Mouse (Mus musculus): ENCODE measurements at regions not wholly inside any gene's neighbourhood (a gene's known extent, or its start where the extent isn't known, plus 50 kb on each side); places are given as distances from the start of the nearest gene placed in this dataset.

DNA sequence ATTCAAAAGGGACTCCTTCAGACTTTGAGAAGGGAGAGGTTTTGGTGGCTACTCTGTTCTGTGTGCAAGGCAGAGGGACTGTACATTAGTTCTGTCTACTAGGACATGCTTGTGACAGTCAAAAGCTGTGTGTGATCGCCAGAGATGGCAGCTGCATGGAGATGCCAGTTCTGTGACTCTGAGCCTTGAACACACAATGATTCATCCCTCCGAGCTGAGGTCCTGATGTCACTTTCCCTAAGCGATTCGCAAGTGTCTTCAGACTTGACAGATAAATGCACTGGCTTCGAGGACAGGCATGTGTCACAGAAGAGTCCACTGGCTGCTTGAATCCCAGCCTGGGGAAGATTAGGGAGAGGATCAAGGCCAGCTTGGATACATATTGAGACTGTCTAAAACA lies 218.8 kb downstream of the Gadd45g start:
- no peaks in the 10 kb centered on the region for H3K4me1 ChIP-seq
- H3K9ac ChIP-seq, result no peak overlapping the region
- no peaks in the 10 kb centered on the region for H3K27me3 ChIP-seq (replicated peaks)
- H3K4me3 ChIP-seq, result no peak overlapping the region
- WGBS, result 87% methylated on average over 5 of the region's 5 CpGs
- no peak for ATAC-seq (replicated peaks)
- H3K36me3 ChIP-seq (replicated peaks), result no peaks in the 10 kb centered on the region
- H3K27ac ChIP-seq, result no peak overlapping the region
- H3K4me2 ChIP-seq, result no peak overlapping the region
- no peaks in the 10 kb centered on the region for H3K9me3 ChIP-seq

DNA sequence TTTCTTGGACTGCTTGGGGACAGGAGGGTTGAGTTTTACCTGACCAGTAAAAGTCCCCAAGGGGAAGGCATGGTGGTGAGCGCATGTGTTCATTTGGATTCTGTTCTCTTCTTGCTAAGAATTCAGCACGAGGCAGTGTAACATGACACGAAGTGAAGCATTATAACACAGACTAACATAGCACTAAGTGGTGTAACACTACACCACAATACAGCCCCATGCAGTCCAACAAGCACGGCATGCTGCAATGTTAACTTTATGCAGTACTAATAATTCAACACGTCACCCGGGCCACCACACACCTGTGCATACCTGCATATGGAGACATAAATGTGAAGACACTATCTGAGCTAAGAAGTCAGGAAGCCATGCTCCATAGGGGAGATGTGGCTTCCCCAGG lies 219.2 kb downstream of the Gadd45g start:
- Histone ChIP-seq H3K4me1 (no peaks in the 10 kb centered on the region), H3K27me3 (replicated peaks) (no peaks in the 10 kb centered on the region), H3K4me3 (no peak overlapping the region), H3K9ac (no peak overlapping the region), H3K9me3 (no peaks in the 10 kb centered on the region), H3K36me3 (replicated peaks) (no peaks in the 10 kb centered on the region), H3K27ac (no peak overlapping the region), H3K4me2 (no peak overlapping the region)
- 90% methylated on average over 6 of the region's 6 CpGs for WGBS
- ATAC-seq (replicated peaks), result no peak

- H3K9me3 ChIP-seq, result no peaks in the 10 kb centered on the region
- H3K4me2 ChIP-seq, result no peak overlapping the region
- no peak overlapping the region for H3K9ac ChIP-seq
- H3K4me3 ChIP-seq, result no peak overlapping the region
- H3K36me3 ChIP-seq (replicated peaks), result no peaks in the 10 kb centered on the region
- no peaks in the 10 kb centered on the region for H3K4me1 ChIP-seq
- H3K27me3 ChIP-seq (replicated peaks), result no peaks in the 10 kb centered on the region
- 68% methylated on average over 4 of the region's 4 CpGs for WGBS
- H3K27ac ChIP-seq, result no peak overlapping the region
- no peak for ATAC-seq (replicated peaks)
Measured at GRCm38 (mm10) chr13:52067048-52067447, 220.6 kb downstream of the Gadd45g start.

GRCm38 (mm10) chr13:52068886-52069439 lies 222.5 kb downstream of the Gadd45g start:
- Histone ChIP-seq H3K9me3 (no peaks in the 10 kb centered on the region), H3K9ac (no peak overlapping the region), H3K36me3 (replicated peaks) (no peaks in the 10 kb centered on the region), H3K27me3 (replicated peaks) (no peaks in the 10 kb centered on the region), H3K4me2 (no peak overlapping the region), H3K27ac (no peak overlapping the region), H3K4me1 (no peaks in the 10 kb centered on the region), H3K4me3 (no peak overlapping the region)
- WGBS, result 72% methylated on average over 6 of the region's 6 CpGs
- ATAC-seq (replicated peaks), result no peak

DNA sequence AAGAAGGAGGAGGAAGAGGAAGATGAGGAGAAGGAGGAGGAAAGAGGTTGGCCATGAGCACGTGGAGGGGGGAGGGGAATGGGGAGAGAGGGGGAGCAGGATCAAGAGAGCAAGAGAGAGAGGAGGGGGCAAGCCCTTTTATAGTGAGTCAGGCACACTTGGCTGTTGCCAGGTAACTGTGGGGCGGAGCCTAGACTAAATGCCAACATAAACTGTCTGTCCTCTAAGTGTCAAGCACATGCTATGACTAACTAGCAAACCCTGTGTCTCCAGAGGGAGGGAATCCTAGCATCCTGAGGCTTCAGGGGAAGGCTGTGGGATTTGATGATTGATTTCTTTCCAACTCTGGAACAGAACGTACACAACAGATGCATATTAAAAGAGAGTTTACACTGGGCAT lies 223.2 kb downstream of the Gadd45g start:
- 61% methylated on average over 3 of the region's 3 CpGs for WGBS

DNA sequence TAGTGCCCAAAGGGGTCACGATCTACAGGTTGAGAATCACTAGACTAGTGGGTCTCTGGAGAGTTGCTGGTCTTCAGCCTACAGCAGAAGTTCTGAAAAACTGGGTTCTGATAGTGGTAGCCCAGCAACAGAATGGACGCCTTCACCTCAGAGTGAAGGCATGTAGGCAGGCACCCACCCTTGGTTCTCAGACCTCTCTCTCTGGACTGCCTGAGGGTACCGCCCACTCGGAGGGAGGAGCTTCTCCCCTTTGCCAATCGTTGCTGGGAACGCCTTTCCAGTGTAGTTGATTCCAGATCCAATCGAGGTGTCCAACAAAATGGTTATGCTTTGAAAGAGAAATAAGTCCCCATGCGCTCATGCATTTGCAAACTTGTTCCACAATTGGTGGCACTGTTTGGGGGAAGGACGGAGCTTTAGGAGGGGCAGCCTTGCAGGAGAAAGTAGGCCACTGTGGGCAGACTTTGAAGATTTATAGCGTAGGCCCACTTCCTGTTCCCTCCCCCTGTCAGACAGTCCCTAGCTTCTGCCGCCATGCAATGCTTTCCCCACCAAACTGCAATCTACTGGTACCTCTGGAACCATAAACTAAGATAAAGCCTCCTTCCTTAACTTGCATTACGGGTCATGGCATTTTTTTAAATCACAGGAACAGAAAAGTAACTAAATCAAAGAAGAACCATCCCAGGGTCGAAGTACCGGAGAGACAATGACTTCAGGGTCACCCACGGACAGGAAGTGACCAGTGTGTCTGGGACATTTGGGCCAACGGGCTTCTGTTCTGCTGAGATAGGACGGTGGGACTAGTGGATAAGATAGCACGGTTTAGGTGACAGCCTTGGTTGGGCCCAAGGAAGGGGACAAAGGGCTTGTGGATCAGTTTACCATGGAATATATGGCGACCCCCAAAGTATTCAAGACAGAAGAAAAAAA lies 224.5 kb downstream of the Gadd45g start:
- Histone ChIP-seq H3K4me1 (no peaks in the 10 kb centered on the region), H3K4me2 (no peak overlapping the region), H3K36me3 (replicated peaks) (no peaks in the 10 kb centered on the region), H3K27ac (no peak overlapping the region), H3K9me3 (no peaks in the 10 kb centered on the region), H3K9ac (no peak overlapping the region), H3K27me3 (replicated peaks) (no peaks in the 10 kb centered on the region), H3K4me3 (no peak overlapping the region)
- ATAC-seq (replicated peaks), result no peak
- WGBS, result 89% methylated on average over 19 of the region's 19 CpGs

More for the DNA sequence above, 223.2 kb downstream of the Gadd45g start:
- no peak for ATAC-seq (replicated peaks)
- no peak overlapping the region for H3K4me3 ChIP-seq
- H3K4me1 ChIP-seq, result no peaks in the 10 kb centered on the region
- H3K4me2 ChIP-seq, result no peak overlapping the region
- H3K27me3 ChIP-seq (replicated peaks), result no peaks in the 10 kb centered on the region
- H3K27ac ChIP-seq, result no peak overlapping the region
- H3K9me3 ChIP-seq, result no peaks in the 10 kb centered on the region
- H3K9ac ChIP-seq, result no peak overlapping the region
- no peaks in the 10 kb centered on the region for H3K36me3 ChIP-seq (replicated peaks)

DNA sequence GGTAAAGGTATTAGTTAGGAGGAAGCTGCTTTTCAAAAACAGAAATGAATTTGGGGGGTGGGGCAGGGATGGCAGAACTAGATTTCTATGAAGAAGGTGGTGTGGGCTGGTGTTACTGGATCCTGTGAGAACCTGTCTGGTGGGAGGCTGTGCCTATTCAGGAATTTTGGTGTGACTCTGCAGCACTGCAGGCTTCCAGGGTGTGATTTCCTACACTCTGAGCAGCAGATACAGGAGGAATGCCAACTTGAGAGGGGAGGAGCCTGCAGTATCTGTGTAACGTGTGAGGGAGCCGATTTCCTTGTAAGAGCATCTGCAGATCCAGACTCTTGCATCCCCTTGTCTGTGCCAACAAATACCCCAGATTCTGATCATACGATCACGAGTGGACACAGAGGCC lies 231.1 kb downstream of the Gadd45g start:
- Histone ChIP-seq H3K27ac (no peak overlapping the region), H3K4me1 (no peaks in the 10 kb centered on the region), H3K9ac (no peak overlapping the region), H3K4me3 (no peak overlapping the region), H3K9me3 (no peaks in the 10 kb centered on the region), H3K36me3 (replicated peaks) (no peaks in the 10 kb centered on the region), H3K27me3 (replicated peaks) (no peaks in the 10 kb centered on the region), H3K4me2 (no peak overlapping the region)
- 80% methylated on average over 4 of the region's 4 CpGs for WGBS
- no peak for ATAC-seq (replicated peaks)

DNA sequence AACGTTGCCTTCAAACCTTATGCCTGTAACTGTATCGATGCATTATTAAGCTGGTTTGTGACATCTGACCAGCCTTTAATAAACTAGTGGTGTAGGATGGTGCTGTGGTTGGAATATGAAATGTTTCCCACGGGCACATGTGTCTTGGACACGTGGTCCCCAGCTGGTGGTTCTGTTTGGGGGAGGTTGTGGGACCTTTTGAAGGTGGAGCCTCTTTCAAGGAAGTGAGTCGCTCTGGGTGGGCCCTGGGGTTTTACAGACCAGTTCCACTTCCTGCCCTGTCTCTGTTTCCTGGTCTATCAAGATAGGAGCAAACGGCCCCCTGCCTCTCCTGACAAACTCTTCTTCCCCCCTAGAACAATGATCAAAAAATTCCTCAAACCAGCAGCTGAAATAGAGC lies 232.1 kb downstream of the Gadd45g start:
- Histone ChIP-seq H3K4me1 (no peaks in the 10 kb centered on the region), H3K27ac (no peak overlapping the region), H3K36me3 (replicated peaks) (no peaks in the 10 kb centered on the region), H3K4me3 (no peak overlapping the region), H3K9ac (no peak overlapping the region), H3K4me2 (no peak overlapping the region), H3K9me3 (no peaks in the 10 kb centered on the region), H3K27me3 (replicated peaks) (no peaks in the 10 kb centered on the region)
- WGBS, result 78% methylated on average over 6 of the region's 6 CpGs
- ATAC-seq (replicated peaks), result no peak

DNA sequence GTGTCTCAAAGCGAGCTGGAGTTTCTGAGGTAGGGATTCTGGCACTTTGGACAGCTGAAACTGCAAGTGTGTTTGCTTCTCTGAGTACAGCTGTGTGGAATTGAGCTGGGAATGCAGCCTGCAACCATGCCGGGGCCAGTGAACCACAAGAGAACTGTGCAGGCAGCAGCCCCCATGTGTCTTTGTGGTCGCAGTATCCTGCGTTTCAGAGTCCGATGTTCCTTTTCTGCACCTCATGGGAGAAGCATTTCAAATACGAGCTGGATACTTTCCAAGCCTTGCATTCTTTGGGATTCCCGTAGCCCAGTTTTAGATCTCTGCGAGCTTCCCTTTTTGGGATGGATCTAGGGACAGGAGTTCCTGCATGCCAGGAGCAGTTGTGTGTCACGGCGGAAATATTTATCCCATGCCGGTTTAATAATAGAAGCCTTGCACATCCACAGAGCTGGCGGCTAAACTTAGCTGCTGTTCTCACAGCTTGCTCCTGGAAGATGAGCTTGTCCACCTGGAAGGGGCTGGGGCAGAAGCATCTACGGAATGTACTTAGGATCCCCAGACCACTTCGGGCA lies 233.3 kb downstream of the Gadd45g start:
- 66% methylated on average over 14 of the region's 14 CpGs for WGBS
- H3K27ac ChIP-seq, result no peak overlapping the region
- no peak for ATAC-seq (replicated peaks)
- H3K27me3 ChIP-seq (replicated peaks), result no peaks in the 10 kb centered on the region
- no peaks in the 10 kb centered on the region for H3K4me1 ChIP-seq
- H3K36me3 ChIP-seq (replicated peaks), result no peaks in the 10 kb centered on the region
- H3K9me3 ChIP-seq, result no peaks in the 10 kb centered on the region
- H3K4me2 ChIP-seq, result no peak overlapping the region
- H3K9ac ChIP-seq, result no peak overlapping the region
- H3K4me3 ChIP-seq, result no peak overlapping the region

- H3K27me3 ChIP-seq (replicated peaks), result no peaks in the 10 kb centered on the region
- H3K4me1 ChIP-seq, result no peaks in the 10 kb centered on the region
- 66% methylated on average over 9 of the region's 9 CpGs for WGBS
- no peak overlapping the region for H3K27ac ChIP-seq
- H3K9me3 ChIP-seq, result no peaks in the 10 kb centered on the region
- no peak overlapping the region for H3K4me2 ChIP-seq
- no peak for ATAC-seq (replicated peaks)
- H3K4me3 ChIP-seq, result no peak overlapping the region
- H3K36me3 ChIP-seq (replicated peaks), result no peaks in the 10 kb centered on the region
- H3K9ac ChIP-seq, result no peak overlapping the region
Measured at GRCm38 (mm10) chr13:52083601-52084455, 237.3 kb downstream of the Gadd45g start.

GRCm38 (mm10) chr13:52085110-52085509 lies 238.6 kb downstream of the Gadd45g start:
- Histone ChIP-seq H3K4me2 (no peak overlapping the region), H3K4me3 (no peak overlapping the region), H3K27me3 (replicated peaks) (no peaks in the 10 kb centered on the region), H3K9ac (no peak overlapping the region), H3K27ac (no peak overlapping the region), H3K4me1 (no peaks in the 10 kb centered on the region), H3K36me3 (replicated peaks) (no peaks in the 10 kb centered on the region), H3K9me3 (no peaks in the 10 kb centered on the region)
- WGBS, result 56% methylated on average over 3 of the region's 3 CpGs
- no peak for ATAC-seq (replicated peaks)

GRCm38 (mm10) chr13:52088319-52088718 lies 241.8 kb downstream of the Gadd45g start:
- ATAC-seq (replicated peaks), result no peak
- Histone ChIP-seq H3K27me3 (replicated peaks) (no peaks in the 10 kb centered on the region), H3K4me1 (no peaks in the 10 kb centered on the region), H3K36me3 (replicated peaks) (no peaks in the 10 kb centered on the region), H3K9ac (no peak overlapping the region), H3K27ac (no peak overlapping the region), H3K4me3 (no peak overlapping the region), H3K4me2 (no peak overlapping the region), H3K9me3 (no peaks in the 10 kb centered on the region)
- WGBS, result 34% methylated on average over 8 of the region's 8 CpGs

Measured in midbrain, embryonic 15.5 days (tissue).